Mouse (Mus musculus): ENCODE results near the gene Grm4. TPM values are rescaled to one million over a fixed set of nuclear protein-coding genes. Genes with fewer than 3 reads are reported as not detected.
A peak's percentile ranks its signal among the peaks of the same experiment; 100 is the strongest.

Gene Grm4
- total and polyA plus RNA-seq, 2 experiments from 2014 or later, result 10.1 to 34.3 TPM

DNA sequence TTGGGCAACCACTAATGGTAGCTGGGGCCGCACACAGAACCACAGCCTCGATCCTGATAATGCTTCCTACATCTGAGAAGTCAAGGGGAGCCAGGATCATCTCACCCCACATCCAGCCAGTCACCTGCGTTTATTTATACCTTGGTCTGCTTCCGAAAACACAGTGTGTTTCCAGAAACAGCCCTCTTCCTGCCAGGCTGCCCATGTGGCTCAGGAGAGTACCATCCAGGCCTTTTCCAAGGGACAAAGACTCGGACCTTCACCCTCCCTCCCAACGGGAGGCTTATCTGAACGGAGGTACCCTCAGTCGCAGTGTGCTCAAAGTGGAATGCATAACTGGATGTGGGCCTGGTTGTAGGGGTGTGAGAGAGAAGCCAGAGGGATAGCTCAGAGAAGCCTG, 68.2 kb downstream of the Grm4 start:
- H3K36me3 ChIP-seq (ENCODE audit: insufficient read depth, low read length), result no peaks in the 10 kb centered on the region
- ATAC-seq (no peak), DNase-seq (ENCODE audit: low spot score) (no peak)
- H3K27me3 ChIP-seq (ENCODE audit: insufficient read depth, low read length), result no peaks in the 10 kb centered on the region; the same call in 1 of the 2 replicates
- WGBS, result 81% methylated on average over 8 of the region's 8 CpGs
- no peak overlapping the region for H3K9ac ChIP-seq (replicated peaks; ENCODE audit: low read length)
- no peak overlapping the region for H3K4me3 ChIP-seq (ENCODE audit: low read length)
- no peak overlapping the region for H3K27ac ChIP-seq
- no peak for TF ChIP-seq CTCF (IDR thresholded peaks at IDR 0.05; ENCODE audit: low read depth)
- no peaks in the 10 kb centered on the region for H3K9me3 ChIP-seq (ENCODE audit: low read length)
- no peaks in the 10 kb centered on the region for H3K4me1 ChIP-seq (ENCODE audit: insufficient read depth, low read length)
- H3K4me2 ChIP-seq (ENCODE audit: low read depth, low read length), result no peak overlapping the region

- Histone ChIP-seq H3K9ac (replicated peaks; ENCODE audit: low read length) (no peak overlapping the region), H3K27me3 (ENCODE audit: insufficient read depth, low read length) (no peaks in the 10 kb centered on the region; the same call in 1 of the 2 replicates), H3K36me3 (ENCODE audit: insufficient read depth, low read length) (no peaks in the 10 kb centered on the region), H3K4me3 (ENCODE audit: low read length) (no peak overlapping the region), H3K27ac (no peak overlapping the region), H3K4me1 (ENCODE audit: insufficient read depth, low read length) (no peaks in the 10 kb centered on the region), H3K4me2 (ENCODE audit: low read depth, low read length) (no peak overlapping the region), H3K9me3 (ENCODE audit: low read length) (no peaks in the 10 kb centered on the region)
- DNase-seq (ENCODE audit: low spot score) (no peak), ATAC-seq (no peak)
- peak; percentile 56 for TF ChIP-seq CTCF (IDR thresholded peaks at IDR 0.05; ENCODE audit: low read depth)
- 23% methylated on average over 9 of the region's 9 CpGs for WGBS
These were observed 69.4 kb downstream of the Grm4 start for GRCm38 (mm10) chr17:27451787-27452186.

DNA sequence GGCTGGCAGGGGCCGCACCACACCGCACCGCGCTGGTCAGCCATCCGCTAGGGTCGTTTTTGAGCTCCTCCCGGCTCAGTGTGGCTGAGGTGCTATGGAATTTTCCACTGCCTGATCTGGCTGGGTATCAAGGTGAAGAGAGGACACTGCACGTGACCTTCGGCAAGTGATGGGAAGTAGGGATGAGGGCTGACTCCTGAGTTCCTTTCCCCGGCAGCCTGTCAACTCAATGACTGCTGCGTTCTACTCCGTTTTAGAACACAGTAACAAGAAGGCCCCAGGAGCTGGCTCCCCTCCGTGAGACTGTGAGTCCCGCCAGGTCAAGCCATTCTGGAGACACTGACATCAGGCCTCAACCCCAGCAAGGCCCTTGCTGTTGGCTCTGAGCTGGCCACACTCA, 70.0 kb downstream of the Grm4 start:
- no peak for TF ChIP-seq CTCF (IDR thresholded peaks at IDR 0.05; ENCODE audit: low read depth)
- H3K27me3 ChIP-seq (ENCODE audit: insufficient read depth, low read length), result no peaks in the 10 kb centered on the region; the same call in 1 of the 2 replicates
- H3K4me3 ChIP-seq (ENCODE audit: low read length), result no peak overlapping the region
- H3K9me3 ChIP-seq (ENCODE audit: low read length), result no peaks in the 10 kb centered on the region
- H3K4me2 ChIP-seq (ENCODE audit: low read depth, low read length), result no peak overlapping the region
- no peaks in the 10 kb centered on the region for H3K36me3 ChIP-seq (ENCODE audit: insufficient read depth, low read length)
- no peaks in the 10 kb centered on the region for H3K4me1 ChIP-seq (ENCODE audit: insufficient read depth, low read length)
- DNase-seq (ENCODE audit: low spot score) (no peak), ATAC-seq (no peak)
- 85% methylated on average over 14 of the region's 14 CpGs for WGBS
- H3K27ac ChIP-seq, result no peak overlapping the region
- H3K9ac ChIP-seq (replicated peaks; ENCODE audit: low read length), result no peak overlapping the region

DNA sequence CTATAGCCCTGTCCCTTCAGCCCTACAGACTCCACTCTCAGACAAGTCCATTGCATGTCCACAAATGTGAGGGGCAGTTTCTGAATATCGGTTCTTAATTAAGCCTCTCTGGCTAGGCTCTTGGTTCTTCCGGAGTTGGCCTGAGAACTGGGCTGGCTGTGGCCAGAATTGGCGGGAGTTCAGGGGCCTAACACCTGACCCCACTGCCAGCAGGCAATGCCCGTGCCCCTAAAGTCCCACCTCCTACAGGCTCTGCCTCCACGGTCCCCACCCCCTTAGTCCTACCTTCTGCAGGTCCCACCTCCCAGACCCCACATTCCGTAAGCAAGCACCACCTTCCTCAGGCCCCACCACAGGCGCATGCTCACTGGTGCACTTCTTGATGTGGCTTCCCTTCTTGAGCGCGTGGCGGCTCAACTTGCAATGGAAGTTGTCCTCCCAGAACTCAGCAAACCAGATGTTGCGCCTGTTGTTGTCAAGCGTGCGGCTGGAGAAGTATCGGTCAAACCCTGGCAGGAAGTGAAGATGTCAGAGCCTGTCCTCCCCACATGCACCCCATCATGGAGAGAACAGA, 71.4 kb downstream of the Grm4 start:
- whole genome bisulfite sequencing, result 87% methylated on average over 14 of the region's 14 CpGs
- no peak for TF ChIP-seq CTCF (IDR thresholded peaks at IDR 0.05; ENCODE audit: low read depth)
- no peak overlapping the region for H3K27ac ChIP-seq

GRCm38 (mm10) chr17:27448749-27449148, 72.5 kb downstream of the Grm4 start:
- Histone ChIP-seq H3K27ac (no peak overlapping the region), H3K4me2 (ENCODE audit: low read depth, low read length) (no peak overlapping the region), H3K4me1 (ENCODE audit: insufficient read depth, low read length) (peaks cover 4% of the 10 kb centered on the region), H3K27me3 (ENCODE audit: insufficient read depth, low read length) (no peaks in the 10 kb centered on the region; the same call in 1 of the 2 replicates), H3K9ac (replicated peaks; ENCODE audit: low read length) (no peak overlapping the region), H3K4me3 (ENCODE audit: low read length) (no peak overlapping the region), H3K9me3 (ENCODE audit: low read length) (no peaks in the 10 kb centered on the region), H3K36me3 (ENCODE audit: insufficient read depth, low read length) (no peaks in the 10 kb centered on the region)
- WGBS, result 38% methylated on average over 6 of the region's 6 CpGs
- TF ChIP-seq CTCF (IDR thresholded peaks at IDR 0.05; ENCODE audit: low read depth), result peak; percentile 62
- ATAC-seq (0 out of 2 replicates have a peak, but pooled peaks have one; percentile 17), DNase-seq (ENCODE audit: low spot score) (peak; percentile 71)

More for the DNA sequence above, 71.4 kb downstream of the Grm4 start:
- Histone ChIP-seq H3K4me3 (ENCODE audit: low read length) (no peak overlapping the region), H3K27me3 (ENCODE audit: insufficient read depth, low read length) (no peaks in the 10 kb centered on the region; the same call in 1 of the 2 replicates), H3K9ac (replicated peaks; ENCODE audit: low read length) (no peak overlapping the region), H3K36me3 (ENCODE audit: insufficient read depth, low read length) (no peaks in the 10 kb centered on the region), H3K4me1 (ENCODE audit: insufficient read depth, low read length) (peaks cover 4% of the 10 kb centered on the region), H3K9me3 (ENCODE audit: low read length) (no peaks in the 10 kb centered on the region), H3K4me2 (ENCODE audit: low read depth, low read length) (no peak overlapping the region)
- DNase-seq (ENCODE audit: low spot score), result no peak
- ATAC-seq, result no peak

DNA sequence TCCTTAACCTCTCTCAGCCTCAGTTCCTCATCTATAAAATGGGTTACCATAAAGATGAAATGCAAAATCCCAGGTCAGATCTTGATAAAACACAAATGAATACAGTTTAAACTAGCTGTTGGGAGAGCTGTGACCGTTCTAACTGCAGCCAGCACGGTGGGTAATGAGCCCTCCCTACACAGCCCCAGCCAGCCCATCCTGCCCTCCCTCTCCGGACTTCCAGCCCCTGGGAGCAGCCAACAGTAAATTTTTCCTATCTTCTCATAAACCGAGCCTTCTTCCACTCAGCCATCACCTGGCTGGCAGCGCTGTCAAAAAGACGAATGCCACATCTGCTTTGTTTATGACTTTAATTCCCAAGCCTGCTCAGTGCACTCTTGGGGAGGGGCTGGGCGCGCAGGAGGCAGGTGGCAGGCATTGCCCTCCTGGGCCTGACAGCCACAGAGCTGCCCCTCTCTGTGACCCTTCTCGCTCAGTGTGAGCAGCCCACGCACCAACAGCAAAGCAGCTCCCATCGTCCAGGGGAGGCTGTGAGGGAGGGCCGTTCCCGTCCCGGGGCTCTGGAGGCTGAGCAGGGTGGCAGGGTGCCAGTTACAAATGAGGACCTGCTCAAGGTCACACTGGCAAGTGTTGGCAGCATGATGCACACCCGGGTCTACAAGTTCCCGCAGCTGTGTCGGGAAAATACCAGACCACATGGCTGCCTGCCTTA, 75.7 kb downstream of the Grm4 start:
- no peak for TF ChIP-seq CTCF (IDR thresholded peaks at IDR 0.05; ENCODE audit: low read depth)
- DNase-seq (ENCODE audit: low spot score), result peak; percentile 33
- WGBS, result 39% methylated on average over 17 of the region's 17 CpGs
- Histone ChIP-seq H3K9me3 (ENCODE audit: low read length) (no peaks in the 10 kb centered on the region), H3K27ac (no peak overlapping the region), H3K36me3 (ENCODE audit: insufficient read depth, low read length) (no peaks in the 10 kb centered on the region), H3K27me3 (ENCODE audit: insufficient read depth, low read length) (no peaks in the 10 kb centered on the region; the same call in 1 of the 2 replicates), H3K9ac (replicated peaks; ENCODE audit: low read length) (no peak overlapping the region), H3K4me3 (ENCODE audit: low read length) (no peak overlapping the region), H3K4me1 (ENCODE audit: insufficient read depth, low read length) (peaks cover 4% of the 10 kb centered on the region), H3K4me2 (ENCODE audit: low read depth, low read length) (no peak overlapping the region)
- ATAC-seq, result no peak

Data from hindbrain, postnatal 0 days (tissue).